Mouse (Mus musculus) T-helper 1 cell (primary cell): ENCODE measurements around the gene Nmnat3.

Experiments
- in situ Hi-C: fragments of 300-600 bp; cut with MboI, MseI; formaldehyde crosslinking; loops from one replicate; pipeline ENCODE4 v1.15.1; 2025; ENCODE audit warnings: high pct_unique_total_duplicates

The Nmnat3 gene

DNA sequence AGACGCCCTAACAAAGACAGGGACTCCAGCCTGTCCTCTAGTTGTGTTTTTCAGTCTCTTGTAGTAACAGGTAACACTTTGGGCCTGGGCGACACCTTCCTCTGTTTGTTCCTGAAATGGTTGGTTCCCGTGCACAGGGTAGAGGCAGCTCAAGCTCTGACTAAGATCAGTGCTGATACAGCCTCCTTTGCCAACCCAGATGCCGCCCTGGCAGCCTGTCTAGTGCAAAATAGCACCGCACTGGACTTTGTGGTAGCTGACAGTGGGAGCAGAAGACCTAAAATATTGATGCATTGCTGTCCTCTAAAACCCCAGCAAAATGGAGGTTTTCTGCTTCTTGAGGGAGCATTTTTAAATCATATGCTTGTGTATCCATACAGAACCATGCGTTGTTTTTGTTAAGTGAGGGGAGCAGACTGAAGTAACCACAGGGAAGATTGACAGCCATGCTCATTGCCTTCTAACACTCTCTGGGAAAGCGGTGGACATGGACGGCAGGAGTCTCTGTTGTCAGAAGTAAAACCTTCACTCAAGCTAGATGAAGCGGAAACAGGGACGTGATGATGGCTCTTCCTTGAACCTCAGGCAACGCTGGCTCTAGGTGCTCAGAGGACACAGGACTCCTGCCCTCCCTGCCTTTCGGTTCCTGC lies 24.2 kb downstream of the Nmnat3 start:
- in situ Hi-C loops = no loop called here

DNA sequence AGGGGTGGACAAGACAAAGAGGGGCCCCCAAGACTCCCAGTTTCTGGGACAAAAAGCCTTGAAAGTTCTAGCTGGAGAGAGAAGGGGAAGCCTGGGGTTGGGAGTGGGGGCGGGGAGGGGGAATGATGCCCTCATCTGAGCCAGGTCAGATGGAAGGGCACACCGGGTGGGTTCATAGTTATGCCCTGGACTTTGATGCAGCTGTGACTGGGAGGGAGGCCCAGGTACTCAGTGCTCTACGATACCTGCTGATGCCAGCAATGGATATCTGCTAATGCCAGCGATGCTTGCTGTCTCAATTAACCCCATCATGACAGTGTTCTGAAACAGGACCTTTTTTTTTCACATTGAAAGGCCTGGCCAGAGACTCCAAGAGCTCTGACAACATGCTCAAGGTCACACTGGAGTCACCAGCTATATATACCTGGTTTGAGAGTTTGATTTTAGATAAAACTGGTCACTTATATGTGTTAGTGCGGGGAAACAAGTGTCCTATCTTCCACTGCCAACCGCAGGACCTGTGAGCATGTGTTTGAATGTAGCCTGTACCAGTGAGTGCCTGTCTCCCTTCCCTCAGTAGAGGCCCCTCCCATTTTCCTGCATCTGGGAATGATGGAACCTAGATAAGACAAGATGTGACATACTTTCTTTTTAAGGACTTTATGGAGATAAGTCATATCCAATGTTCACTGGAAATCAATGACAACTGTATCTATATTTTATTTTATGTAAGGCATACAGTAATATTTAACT lies 25.6 kb downstream of the Nmnat3 start:
- in situ Hi-C loops = no loop called here

DNA sequence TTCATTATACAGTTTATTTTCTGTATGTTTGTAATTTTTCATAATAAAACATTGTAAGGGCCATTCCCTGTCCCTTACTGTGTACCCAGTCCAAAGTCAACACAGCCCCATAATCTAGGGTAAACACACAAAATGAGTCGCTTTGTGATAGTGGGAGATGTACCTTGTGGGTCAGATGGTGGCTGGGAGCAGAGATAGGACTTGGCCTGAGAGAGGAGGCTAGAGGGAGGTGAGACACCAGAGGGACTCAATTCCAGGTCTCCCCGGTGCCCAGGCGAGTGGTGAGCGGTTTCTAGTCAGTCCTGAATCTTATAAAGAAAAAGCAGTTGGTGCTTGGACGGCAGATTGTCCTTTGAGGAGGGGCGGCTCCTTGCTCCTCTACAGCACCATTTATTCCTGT lies 26.4 kb downstream of the Nmnat3 start:
- in situ Hi-C loops = no loop called here

DNA sequence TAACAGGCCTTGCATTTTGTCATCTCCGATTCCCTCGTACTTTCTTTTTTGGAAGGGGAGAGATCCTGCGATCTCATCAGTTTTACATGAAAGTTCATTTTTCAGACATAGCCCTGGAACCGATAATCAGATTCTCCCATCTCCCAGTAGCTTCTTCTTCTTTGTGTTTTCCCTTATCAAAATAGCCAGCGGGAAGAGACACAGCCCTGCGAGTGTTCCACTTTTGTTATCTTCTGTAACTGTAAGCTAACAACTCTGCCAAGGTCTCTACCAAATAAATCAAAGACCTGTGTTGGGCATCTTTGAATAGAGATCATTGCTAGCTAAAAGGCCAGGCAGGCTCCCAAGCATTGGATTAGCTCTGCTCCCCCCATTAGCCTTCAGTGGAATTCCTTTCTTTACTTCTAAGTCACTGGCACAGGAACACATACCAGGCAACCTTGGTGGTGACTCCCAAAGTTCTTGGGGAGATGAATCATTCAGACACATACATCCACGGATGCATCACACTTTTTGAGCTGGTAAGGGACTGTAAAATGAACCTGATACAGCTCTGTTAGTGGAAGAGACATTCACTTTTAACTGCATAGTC lies 26.9 kb downstream of the Nmnat3 start:
- in situ Hi-C loops = no loop called here

DNA sequence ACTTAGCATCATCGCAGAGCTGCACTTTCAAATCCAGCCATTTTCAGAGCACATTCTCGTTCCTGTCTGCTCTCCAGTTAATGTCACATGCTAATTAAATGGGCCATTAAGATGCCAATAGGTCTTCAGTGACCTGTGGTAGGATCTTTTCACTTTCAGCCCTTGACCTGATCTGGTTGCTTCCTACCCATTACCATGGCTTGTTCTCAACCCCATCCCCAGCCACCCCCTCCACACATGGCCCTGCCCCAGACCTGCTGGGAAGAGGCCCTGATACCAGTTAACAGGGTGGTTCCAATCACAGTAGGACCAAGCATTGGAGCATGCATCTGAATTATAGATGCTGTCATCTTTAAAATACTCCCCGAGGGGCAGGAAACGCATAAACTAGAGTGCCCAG lies 30.7 kb downstream of the Nmnat3 start:
- in situ Hi-C loops = no loop called here

DNA sequence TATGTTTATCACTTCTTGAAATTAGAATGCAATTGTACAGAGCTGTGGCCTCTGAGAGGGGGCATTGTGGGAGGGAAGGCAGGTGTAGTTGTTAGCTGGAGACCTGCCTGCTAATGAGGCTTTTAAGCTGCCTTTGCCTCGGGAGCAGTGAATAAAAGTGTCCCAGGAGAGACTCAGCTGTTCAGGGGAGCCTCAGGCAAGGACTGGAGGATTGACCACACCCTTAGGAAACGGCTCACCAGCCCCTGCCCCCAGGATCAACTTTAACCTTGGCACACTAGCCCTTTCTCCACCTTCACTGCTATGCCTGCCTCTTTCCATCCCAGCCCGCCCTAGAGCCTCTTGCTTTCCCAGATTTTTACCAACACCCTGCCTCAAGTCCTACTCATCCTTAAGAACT lies 31.6 kb downstream of the Nmnat3 start:
- in situ Hi-C loops = no loop called here

DNA sequence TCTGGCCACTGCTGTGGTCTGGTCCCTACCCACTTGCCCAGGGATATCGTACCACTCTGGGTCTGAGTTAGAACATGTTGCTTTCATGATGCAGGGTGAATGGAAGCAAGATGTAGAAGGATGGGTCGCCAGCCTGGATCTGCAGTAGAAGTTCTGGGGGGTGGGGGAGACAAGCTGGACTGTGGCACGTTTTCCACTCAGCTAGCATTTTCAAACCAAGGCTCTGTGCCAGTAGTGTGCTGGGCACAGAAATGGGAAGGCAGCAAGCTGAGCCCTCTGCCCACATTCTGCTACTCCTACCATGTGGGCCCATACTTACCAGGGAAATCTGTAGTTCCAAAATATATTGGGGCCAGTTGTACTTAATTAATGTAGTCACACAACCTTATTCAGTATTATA lies 33.5 kb downstream of the Nmnat3 start:
- in situ Hi-C loops = no loop called here

DNA sequence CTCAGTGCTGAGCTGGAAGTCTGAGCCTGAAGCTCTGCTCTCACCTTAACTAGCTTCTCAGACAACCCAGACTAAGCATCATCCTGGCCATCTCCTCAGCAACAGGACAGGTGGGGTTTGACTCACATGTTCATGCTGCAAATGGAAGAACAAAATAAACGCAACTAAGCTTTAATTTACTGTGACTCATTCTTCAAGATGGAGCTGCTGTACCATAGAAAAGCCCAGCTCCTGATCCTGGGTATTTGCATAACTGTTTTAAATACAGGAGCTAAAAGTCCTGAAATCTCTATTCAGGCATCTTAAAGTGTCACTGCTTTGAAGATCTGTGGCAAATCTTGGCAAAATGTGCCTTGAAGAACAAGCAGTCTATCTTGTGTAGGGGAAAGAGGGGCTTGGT lies 38.9 kb downstream of the Nmnat3 start:
- in situ Hi-C loops = no loop called here

DNA sequence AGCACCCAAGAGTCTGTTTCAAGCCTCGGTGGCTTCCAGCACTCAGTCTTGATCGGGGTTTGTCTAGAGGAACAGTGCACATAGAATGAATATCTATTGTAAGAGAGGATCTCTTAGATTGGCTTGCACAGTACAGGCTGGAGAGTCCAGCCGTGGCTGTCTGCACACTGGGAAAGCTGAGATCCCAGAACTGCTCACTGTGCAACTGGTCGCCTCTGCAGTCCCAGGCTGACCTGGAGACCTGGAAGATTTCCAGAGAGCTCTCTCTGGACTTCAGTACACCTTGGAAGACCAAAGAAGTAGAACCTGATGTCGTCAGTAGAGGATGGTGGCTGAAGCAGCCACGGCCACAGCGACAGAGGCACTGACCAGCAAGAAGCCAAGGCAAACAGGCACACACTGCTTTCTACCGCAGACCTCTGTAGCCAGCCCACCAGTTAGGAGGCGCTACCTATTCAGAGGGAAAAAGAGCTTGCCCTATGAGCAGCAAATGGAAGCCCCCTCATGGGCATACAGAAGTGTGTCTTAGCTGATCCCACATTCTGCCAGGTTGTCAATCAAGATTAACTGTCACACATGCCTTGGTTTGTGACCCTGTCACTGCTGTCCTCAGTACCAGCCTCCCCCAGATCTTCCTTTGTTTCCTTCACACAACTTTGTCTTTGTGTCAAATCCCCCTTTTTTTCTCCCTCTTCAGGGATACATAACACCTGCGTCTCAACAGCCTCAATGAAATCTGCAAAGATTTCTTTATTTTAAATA lies 41.4 kb downstream of the Nmnat3 start:
- in situ Hi-C loops = no loop called here

DNA sequence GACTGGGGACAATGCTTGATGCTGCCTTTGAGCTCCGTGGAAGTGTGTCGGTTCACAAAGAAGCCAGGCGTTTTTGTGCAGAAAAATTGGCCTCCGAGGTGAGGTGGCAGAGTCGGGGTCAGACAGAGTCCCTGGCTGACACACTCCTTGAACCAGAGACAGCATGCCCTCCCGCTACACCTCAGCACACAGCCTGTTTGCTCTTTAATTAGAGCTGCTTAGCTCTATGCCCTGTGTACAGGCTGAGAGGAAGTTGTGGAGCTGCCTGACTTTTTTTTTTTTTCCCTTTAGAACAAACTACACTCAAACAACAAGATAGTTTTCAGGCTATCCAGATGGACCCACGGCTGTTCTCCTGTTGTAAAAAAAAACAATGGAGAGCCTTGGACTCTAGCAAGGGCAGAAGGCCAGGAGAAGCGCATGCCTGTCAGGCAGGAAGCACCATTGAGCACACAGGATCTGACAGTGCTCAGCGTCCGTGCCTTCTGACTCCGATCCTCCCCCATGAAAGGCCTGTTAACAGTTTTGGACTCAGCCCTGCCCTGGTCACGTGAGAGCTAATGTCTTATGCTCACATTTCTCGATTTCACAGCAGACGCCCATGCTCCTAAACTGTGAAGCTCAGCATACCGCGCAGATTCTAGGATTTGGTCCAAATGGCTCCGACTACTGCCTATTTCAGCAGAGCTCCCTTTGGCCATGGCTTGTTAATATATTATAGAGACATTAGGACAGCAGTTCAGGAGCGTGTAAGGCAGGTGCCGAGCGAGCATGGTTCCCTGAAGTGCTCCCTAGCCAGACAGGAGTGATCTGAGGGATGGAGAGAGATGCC lies 42.3 kb downstream of the Nmnat3 start:
- in situ Hi-C loops = no loop called here

DNA sequence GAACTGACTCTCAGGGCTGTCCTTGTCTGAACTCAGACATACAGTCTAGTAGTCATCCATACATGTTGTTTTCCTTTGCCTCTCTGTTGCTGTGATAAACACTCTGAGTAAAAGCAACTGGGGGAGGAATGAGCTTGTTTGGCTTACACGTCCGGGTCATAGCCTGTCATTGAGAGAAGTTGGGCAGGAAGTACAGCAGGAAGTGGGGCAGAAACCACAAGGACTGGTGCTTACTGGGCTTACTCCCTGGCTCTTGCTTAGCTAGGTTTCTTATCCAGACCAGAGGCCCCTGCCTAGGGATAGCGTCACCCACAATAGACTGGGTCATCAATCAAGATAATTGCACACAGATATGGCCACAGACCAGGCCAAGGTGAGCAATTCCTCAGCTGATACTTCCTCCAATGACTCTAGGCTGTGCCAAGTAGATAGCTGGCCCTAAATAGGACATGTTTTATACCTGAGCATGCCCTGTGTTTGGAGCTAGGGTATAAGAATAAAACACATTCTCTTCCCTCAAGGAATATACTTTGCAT lies 46.1 kb downstream of the Nmnat3 start:
- in situ Hi-C loops = no loop called here

DNA sequence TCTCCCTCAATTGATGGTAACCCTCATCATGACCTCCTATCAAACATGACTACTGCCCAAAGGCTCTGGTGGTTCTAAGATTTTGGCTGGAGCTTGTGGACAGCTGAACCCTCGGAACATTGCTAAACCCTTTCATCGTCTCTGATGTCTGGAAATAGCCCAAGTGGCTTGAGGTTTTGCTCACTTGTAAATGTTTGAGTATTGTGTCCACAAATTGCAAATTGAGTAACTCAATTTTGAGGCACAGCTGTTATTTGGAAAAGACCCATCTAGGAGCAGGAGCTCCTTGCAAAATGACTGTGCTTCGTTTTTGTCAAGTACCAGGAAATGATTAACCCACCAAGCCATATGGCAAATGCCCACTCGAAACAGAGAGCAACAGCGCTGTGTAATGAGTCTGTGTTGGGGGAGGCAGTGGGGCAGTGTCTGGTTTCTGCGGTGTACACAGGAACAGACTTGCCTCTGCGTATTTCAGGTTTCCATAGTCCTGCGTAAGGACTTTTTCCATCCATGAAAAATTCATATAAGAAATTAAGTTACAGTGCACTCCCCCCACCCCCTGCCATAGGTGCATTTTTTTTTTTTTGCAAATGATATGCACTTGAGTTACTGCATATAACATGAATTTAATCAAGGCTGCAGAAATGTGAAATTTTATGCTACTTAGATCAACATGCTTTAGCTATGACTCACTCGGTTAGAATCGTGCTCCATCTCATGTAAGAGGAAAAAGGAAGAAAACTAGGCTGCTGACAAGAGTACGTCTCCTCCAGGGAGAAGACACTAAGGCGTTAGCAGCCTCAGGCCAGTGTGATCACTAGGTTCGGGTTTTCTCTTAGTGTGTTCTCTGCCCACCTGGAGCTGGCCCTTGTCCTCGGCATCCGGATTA lies 50.9 kb downstream of the Nmnat3 start:
- in situ Hi-C loops = no loop called here

DNA sequence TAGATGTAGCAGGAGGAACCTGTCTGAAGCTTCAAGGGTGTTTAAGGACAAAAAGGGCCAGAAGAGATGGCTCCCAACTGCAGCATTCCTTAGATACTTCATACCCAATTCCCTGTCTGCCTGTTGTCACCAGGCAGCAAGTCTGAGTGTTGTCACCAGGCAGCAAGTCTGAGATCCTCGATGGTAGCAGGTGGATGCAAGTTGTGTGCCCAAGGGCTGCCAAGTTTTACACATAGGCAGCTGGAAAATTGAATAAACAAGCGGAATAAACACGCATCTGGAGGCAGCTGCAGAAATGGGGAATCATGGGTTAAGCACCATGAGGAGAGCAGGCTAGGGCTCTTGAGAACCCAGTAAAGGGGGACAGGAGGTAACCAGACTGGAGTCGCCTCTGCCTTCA lies 52.7 kb downstream of the Nmnat3 start:
- in situ Hi-C loops = no loop called here

DNA sequence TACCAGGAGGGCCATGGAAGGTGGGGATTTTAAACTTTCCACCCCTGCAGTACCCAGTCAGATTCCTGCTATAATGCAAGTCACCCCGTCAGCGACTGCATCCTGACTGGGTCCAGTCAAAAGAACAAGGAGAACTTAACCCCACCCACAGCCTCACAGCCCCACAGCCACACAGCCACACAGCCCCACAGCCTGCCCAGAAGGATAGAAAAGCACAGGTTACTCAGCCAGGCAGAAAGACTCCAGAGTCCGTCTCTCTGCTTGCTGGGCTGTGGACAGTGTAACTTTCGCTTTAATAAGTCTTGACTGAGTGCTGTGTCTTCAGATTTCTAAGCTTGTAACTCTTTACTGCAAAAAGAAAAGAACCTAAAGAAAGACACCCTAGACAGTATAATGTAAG lies 53.2 kb downstream of the Nmnat3 start:
- in situ Hi-C loops = no loop called here

DNA sequence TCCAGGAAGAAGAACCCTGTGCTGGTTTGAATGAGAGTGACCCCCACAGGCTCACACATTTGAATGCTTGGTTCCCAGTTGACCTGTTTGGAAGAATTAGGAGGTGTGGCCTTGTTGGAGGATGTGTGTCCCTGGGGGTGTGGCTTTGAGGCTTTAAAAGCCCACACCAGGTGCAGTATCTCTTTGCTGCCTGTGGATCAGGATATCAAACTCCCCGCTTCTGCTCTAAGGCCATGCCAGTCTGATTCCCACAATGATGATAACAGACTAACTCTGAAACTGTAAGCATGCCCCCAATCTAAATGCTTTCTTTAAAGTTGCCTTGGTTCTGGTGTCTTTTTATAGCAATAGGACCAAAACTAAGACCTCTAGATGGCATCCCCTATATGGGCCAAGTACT lies 58.6 kb downstream of the Nmnat3 start:
- in situ Hi-C loops = no loop called here

DNA sequence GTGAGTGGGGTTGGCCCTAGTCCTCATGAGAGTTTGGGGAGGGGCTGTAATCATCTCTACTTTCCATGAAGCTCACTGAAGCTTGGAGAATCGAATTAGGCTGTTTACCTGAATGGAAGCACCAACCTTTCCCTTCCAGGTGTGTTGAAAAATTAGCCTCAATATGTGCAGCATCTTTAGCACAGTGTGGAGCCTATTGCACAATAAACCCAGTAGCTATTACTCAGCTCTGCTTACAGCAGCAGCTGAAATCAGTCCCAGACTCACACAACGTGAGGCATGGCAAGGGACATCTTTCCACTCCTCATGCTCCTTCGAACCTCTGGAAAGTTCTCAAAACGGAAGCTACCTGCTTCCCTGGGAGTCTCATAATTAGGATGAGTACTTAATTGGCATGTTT lies 59.0 kb downstream of the Nmnat3 start:
- in situ Hi-C loops = no loop called here

DNA sequence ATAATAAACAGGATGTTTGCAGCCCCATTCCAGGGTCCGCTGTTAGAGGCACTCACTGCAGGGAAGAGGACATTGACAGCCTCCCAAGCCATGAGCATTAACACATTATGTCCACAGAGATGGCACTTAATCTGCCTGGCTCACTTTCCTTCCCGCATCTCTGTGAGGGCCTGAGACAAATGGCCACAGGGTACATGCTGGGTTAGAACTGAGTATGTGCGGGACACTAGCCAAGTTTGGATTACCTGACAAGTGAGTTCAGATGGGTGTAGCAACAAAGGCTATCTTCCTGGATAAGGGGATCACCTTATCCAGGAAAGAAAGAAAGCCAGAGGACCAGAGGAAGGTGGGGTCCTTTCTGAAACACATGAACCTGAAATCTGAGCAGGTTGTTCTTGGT lies 59.8 kb downstream of the Nmnat3 start:
- in situ Hi-C loops = no loop called here

DNA sequence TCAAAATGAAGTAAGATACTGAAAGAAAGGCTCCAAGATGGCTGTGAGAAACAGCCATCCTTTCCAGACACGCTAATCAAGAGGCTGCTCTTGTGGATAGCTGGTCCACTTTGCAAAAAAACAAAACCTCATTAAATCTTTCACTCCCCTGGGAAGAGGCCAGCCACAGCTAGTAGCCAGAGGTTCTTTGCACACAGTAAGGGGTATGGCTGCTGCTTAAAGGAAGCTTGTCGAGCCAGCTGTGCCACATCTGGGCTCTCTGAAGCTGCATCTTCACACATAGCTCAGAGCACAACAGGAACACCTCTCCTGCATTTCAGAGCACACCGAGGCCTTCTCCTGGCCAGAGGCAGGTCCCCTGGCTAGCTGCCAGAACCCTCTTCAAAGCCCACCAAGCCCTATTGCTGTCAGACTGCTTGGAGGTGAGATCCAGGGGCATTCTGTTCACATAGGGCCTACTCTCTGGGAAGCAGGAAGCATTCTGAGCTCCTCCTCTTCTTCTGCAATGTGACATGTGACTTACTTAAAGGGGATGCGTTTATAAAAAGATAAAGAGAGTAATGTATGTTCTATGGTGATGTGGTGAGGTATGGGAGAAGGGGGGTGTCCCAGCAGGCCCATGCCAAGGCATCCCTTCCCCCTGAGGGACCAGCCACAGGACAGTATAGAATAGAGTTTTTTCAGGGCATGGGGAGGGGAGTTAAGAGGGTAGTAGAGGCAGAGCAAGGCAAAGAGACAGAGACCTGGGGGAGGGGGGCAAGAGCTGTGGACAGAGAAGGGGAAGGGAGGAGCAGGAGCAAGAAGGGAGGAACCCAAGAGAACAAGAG lies 63.3 kb downstream of the Nmnat3 start:
- in situ Hi-C loops = no loop called here

DNA sequence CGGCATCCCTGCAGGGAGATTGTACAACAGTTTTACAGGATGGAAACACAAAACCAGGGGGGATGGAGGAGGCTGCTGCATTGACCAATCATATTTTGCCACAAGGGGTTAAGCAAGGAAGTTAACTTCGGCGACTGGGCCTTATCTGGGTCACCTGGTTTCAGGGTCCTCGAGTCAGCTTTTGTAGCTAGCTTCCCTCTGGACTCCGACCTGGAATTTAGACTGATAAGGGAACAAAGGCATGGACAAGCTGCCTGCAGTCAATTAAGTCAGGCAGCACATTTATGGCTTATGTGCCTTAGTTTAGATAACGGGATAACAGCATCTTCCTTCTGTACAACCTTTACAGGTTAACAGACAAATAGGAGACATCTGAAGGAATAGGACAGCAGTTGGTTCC lies 65.1 kb downstream of the Nmnat3 start:
- in situ Hi-C loops = no loop called here
